Mouse (Mus musculus): ENCODE results near the gene Lsm7. TPM values are rescaled to one million over a fixed set of nuclear protein-coding genes. Genes with fewer than 3 reads are reported as not detected.

The Lsm7 gene
- polyA plus RNA-seq, 1 experiment from 2014 or later = 325 TPM

DNA sequence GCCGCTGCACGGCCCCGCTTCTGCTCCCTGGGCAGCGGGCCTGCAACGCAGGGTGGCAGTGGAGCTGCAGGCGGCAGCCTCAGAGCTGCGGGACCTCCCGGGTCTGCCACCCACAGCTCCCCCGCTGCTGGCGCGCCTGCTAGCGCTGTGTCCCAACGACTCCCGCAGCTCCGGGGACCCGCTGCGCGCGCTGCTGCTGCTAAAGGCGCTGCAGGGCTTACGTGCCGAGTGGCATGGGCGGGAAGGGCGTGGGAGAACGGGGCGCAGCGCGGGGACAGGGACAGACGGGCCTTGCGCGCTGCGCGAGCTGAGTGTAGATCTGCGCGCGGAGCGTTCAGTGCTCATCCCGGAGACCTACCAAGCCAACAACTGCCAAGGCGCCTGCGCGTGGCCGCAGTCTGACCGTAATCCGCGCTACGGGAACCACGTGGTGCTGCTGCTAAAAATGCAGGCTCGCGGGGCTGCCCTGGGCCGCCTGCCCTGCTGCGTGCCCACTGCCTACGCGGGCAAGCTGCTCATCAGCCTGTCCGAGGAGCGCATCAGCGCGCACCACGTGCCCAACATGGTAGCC lies 47.9 kb downstream of the Lsm7 start:
- Histone ChIP-seq H3K4me1 (peaks cover 34% of the 10 kb centered on the region), H3K4me3 (peak overlapping the region; percentile 44), H3K27ac (peak overlapping the region; percentile 71), H3K9ac (peak overlapping the region; percentile 75), H3K36me3 (ENCODE audit: poor library complexity, severe bottlenecking) (peaks cover 34% of the 10 kb centered on the region), H3K27me3 (peaks cover 59% of the 10 kb centered on the region), H3K9me3 (replicated peaks) (no peaks in the 10 kb centered on the region), H3K4me2 (peak overlapping the region; percentile 80)
- under 1% methylated on average over 58 of the region's 58 CpGs for WGBS
- ATAC-seq = peak; percentile 84

DNA sequence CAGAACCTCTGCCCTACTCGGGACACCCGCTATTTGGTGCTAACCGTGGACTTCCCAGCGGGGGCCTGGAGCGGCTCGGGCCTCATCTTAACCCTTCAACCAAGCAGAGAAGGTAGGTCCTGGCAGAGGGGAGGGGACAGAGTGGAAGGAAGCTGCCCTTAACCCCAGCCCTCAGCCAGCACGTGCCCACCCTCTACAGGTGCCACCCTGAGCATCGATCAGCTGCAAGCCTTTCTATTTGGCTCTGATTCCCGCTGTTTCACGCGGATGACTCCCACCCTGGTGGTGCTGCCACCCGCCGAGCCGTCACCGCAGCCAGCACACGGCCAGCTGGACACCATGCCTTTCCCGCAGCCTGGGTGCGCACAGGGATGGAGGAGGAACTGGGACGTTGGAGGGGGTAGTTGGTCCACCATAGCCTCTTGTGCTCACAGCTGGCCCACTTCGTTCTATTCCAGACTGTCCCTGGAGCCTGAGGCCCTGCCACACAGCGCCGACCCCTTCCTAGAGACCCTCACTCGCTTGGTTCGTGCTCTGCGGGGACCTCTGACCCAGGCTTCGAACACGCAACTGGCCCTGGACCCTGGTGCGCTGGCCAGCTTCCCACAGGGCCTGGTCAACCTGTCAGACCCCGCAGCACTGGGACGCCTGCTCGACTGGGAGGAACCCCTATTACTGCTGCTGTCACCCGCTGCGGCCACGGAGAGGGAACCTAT lies 48.5 kb downstream of the Lsm7 start:
- H3K4me1 ChIP-seq = peaks cover 34% of the 10 kb centered on the region
- H3K4me2 ChIP-seq = peak overlapping the region; percentile 80
- WGBS = 42% methylated on average over 34 of the region's 34 CpGs
- H3K27me3 ChIP-seq = peaks cover 54% of the 10 kb centered on the region
- ATAC-seq = 0 out of 2 replicates have a peak, but pooled peaks have one; percentile 0
- H3K9me3 ChIP-seq (replicated peaks) = no peaks in the 10 kb centered on the region
- peak overlapping the region; percentile 75 for H3K9ac ChIP-seq
- H3K27ac ChIP-seq = peak overlapping the region; percentile 71
- peak overlapping the region; percentile 44 for H3K4me3 ChIP-seq
- H3K36me3 ChIP-seq (ENCODE audit: poor library complexity, severe bottlenecking) = peaks cover 40% of the 10 kb centered on the region

DNA sequence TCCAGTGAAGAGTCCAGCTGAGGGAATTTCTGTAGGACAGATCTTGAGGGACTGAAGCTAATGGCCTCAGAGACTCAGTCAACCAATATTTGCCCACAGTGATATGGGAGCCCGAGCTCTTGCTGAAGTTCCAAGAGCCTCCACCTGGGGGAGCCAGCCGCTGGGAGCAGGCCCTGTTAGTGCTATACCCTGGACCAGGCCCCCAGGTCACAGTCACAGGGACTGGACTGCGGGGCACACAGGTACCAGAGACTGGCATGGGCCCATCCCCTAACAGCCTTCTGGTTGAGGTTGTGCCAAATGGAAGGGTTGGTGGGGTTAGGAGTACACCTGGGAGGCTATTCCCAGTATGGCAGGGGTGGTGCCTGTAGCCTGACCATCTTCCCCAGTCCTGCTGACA lies 49.1 kb downstream of the Lsm7 start:
- no peaks in the 10 kb centered on the region for H3K9me3 ChIP-seq (replicated peaks)
- H3K9ac ChIP-seq = no peak overlapping the region
- WGBS = 16% methylated on average over 3 of the region's 3 CpGs

DNA sequence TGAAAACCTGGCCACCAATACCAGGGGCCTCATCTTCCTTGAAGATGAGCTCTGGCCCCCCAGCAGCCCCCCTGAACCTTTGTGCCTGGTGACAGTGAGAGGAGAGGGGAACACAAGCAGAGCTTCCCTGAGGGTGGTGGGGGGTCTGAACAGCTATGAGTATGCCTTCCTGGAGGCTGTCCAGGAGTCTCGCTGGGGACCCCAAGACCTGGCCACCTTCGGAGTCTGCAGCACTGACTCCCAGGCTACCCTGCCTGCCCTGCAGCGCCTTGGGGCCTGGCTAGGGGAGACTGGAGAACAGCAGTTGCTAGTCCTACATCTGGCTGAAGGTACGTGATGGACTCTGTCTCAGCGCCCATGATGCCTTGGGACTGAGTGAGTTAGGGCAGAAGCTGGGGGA lies 49.7 kb downstream of the Lsm7 start:
- H3K36me3 ChIP-seq (ENCODE audit: poor library complexity, severe bottlenecking) = peaks cover 49% of the 10 kb centered on the region
- peaks cover 39% of the 10 kb centered on the region for H3K4me1 ChIP-seq
- H3K27me3 ChIP-seq = peaks cover 43% of the 10 kb centered on the region
- H3K4me3 ChIP-seq = no peak overlapping the region
- H3K4me2 ChIP-seq = no peak overlapping the region
- H3K9me3 ChIP-seq (replicated peaks) = no peaks in the 10 kb centered on the region
- H3K27ac ChIP-seq = no peak overlapping the region
- WGBS = 77% methylated on average over 5 of the region's 5 CpGs
- 0 out of 2 replicates have a peak overlapping the region, but pooled peaks have one; percentile 1 for H3K9ac ChIP-seq
- no peak for ATAC-seq

More for the DNA sequence above, 49.1 kb downstream of the Lsm7 start:
- H3K4me2 ChIP-seq = 0 out of 2 replicates have a peak overlapping the region, but pooled peaks have one; percentile 80
- H3K36me3 ChIP-seq (ENCODE audit: poor library complexity, severe bottlenecking) = peaks cover 46% of the 10 kb centered on the region
- peak; percentile 42; the same call in 1 of the 2 replicates for ATAC-seq
- H3K4me1 ChIP-seq = peaks cover 34% of the 10 kb centered on the region
- peaks cover 49% of the 10 kb centered on the region for H3K27me3 ChIP-seq
- no peak overlapping the region for H3K27ac ChIP-seq
- H3K4me3 ChIP-seq = peak overlapping the region; percentile 44; the same call in 1 of the 2 replicates

DNA sequence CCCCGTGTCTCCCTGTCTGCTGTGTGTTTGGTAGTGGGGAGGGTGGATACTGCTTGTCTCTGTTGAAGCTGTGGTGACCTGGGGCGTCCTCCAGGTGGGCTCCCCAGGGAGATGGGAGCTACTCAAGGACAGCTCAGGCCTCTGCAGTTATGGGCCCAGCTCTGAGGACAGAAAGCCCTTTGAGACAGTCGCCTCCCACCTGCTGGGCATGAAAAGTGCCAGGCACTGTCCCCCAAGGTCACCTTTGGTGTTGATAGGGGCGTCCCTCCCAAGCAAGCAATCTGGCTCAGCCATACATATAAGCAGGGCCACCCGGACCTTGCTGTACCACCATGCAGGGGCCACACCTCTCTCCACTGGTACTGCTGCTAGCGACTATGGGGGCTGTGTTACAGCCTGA lies 50.1 kb downstream of the Lsm7 start, which contains the start of gene Amh:
Gene Amh, plus strand, starts transcription at position 328 of the 400 bp plus-strand sequence.
- Histone ChIP-seq H3K27me3 (peaks cover 39% of the 10 kb centered on the region), H3K9ac (0 out of 2 replicates have a peak within 1 kb of the TSS, but pooled peaks have one; percentile 1), H3K4me3 (no peak within 1 kb of the TSS), H3K9me3 (replicated peaks) (no peaks in the 10 kb centered on the region), H3K27ac (no peak within 1 kb of the TSS), H3K4me1 (peaks cover 42% of the 10 kb centered on the region), H3K36me3 (ENCODE audit: poor library complexity, severe bottlenecking) (peaks cover 49% of the 10 kb centered on the region), H3K4me2 (0 out of 2 replicates have a peak within 1 kb of the TSS, but pooled peaks have one; percentile 80)
- no peak for ATAC-seq
- WGBS = 66% methylated on average over 6 of the region's 6 CpGs

DNA sequence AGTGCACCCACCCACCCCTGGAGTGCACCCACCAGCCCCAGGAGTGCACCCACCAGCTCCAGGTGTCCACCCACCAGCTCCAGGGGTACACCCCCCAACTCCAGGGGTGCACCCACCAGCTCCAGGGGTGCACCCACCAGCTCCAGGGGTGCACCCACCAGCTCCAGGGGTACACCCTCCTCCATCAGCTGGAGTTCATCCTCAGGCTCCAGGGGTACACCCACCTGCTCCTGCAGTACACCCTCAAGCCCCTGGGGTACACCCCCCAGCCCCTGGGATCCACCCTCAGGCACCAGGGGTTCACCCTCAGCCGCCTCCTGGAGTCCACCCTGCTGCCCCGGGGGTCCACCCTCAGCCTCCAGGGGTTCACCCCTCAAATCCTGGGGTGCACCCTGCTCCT lies 50.7 kb downstream of the Lsm7 start:
- no peak overlapping the region for H3K9ac ChIP-seq
- H3K27ac ChIP-seq = no peak overlapping the region
- H3K4me3 ChIP-seq = no peak overlapping the region
- H3K36me3 ChIP-seq (ENCODE audit: poor library complexity, severe bottlenecking) = peaks cover 49% of the 10 kb centered on the region
- ATAC-seq = no peak
- H3K27me3 ChIP-seq = peaks cover 35% of the 10 kb centered on the region
- H3K4me2 ChIP-seq = no peak overlapping the region
- H3K4me1 ChIP-seq = peaks cover 48% of the 10 kb centered on the region
- 94% methylated on average over 2 of the region's 2 CpGs for WGBS
- no peaks in the 10 kb centered on the region for H3K9me3 ChIP-seq (replicated peaks)

DNA sequence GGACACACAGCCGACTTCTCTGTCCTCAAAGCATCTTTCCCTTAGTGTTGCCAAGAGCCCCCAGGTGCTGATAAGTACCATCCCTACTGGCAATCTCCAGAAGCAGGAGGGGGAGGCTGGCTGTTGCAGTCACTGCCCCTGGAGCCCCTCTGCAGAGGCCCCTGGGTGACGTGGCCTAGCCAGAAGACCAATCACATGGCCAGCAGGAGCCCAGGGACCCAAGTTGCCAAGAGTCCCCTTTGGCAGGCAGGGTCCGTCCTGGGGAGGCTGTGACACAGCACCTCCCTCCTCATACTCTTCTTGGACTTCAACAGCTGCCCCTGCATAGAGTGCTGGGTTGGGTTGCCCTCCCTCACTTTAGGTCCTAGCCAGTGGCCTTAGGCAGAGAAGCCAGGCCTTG lies 52.0 kb downstream of the Lsm7 start:
- Histone ChIP-seq H3K4me3 (no peak overlapping the region), H3K36me3 (ENCODE audit: poor library complexity, severe bottlenecking) (peaks cover 49% of the 10 kb centered on the region), H3K9ac (no peak overlapping the region), H3K4me1 (peaks cover 38% of the 10 kb centered on the region), H3K27me3 (peaks cover 21% of the 10 kb centered on the region), H3K9me3 (replicated peaks) (no peaks in the 10 kb centered on the region), H3K4me2 (no peak overlapping the region), H3K27ac (no peak overlapping the region)
- 98% methylated on average over 3 of the region's 3 CpGs for WGBS
- ATAC-seq = no peak

MicroRNAs within 50 kb of the gene (microRNA counts, 519-probe panel; counts per million panel counts)
- 177 counts per million, percentile 53 among the panel's probes with 10 or more counts for microRNA mmu-miR-1982

Small RNAs within 50 kb of the gene (microRNA-seq; reads per million reads assigned to microRNA genes)
- 3.0 reads per million, percentile 4 among the genes with 10 or more reads in this experiment for gene Mir1982

Other genes starting within 250 kb of the Lsm7 start
- 4.0 and 4.4 TPM in 2 replicates for gene Gm49322, start 249.2 kb downstream of the Lsm7 start, polyA plus RNA-seq (2015; fragmentation: Nextera tagmentation; extraction: Ambion mirVana)
- 55.0 and 73.2 TPM in 2 replicates for gene Csnk1g2, start 232.4 kb downstream of the Lsm7 start, polyA plus RNA-seq (2015; fragmentation: Nextera tagmentation; extraction: Ambion mirVana)
- gene Btbd2, start 198.1 kb downstream of the Lsm7 start, polyA plus RNA-seq (2015; fragmentation: Nextera tagmentation; extraction: Ambion mirVana) = 59.2 and 61.2 TPM in 2 replicates
- 52.3 and 55.1 TPM in 2 replicates for gene Mknk2, start 177.1 kb downstream of the Lsm7 start, polyA plus RNA-seq (2015; fragmentation: Nextera tagmentation; extraction: Ambion mirVana)
- 47.9 and 51.6 TPM in 2 replicates for gene Mob3a, start 153.2 kb downstream of the Lsm7 start, polyA plus RNA-seq (2015; fragmentation: Nextera tagmentation; extraction: Ambion mirVana)
- 24.5 and 26.3 TPM in 2 replicates for gene Izumo4, start 153.0 kb downstream of the Lsm7 start, polyA plus RNA-seq (2015; fragmentation: Nextera tagmentation; extraction: Ambion mirVana)
- gene Ap3d1, start 112.9 kb downstream of the Lsm7 start, polyA plus RNA-seq (2015; fragmentation: Nextera tagmentation; extraction: Ambion mirVana) = 80.2 and 82.9 TPM in 2 replicates
- 19.9 and 21.1 TPM in 2 replicates for gene Dot1l, start 100.0 kb downstream of the Lsm7 start, polyA plus RNA-seq (2015; fragmentation: Nextera tagmentation; extraction: Ambion mirVana)
- gene Sf3a2, start 57.0 kb downstream of the Lsm7 start, polyA plus RNA-seq (2015; fragmentation: Nextera tagmentation; extraction: Ambion mirVana) = 63.5 and 67.3 TPM in 2 replicates
- 141 and 151 TPM in 2 replicates for gene Plekhj1, start 56.6 kb downstream of the Lsm7 start, polyA plus RNA-seq (2015; fragmentation: Nextera tagmentation; extraction: Ambion mirVana)
- 0.13 TPM in 1 of 2 replicates, not detected in the other for gene Amh, start 50.0 kb downstream of the Lsm7 start, polyA plus RNA-seq (2015; fragmentation: Nextera tagmentation; extraction: Ambion mirVana)
- 0.26 TPM in 1 of 2 replicates, not detected in the other for gene Jsrp1, start 41.7 kb downstream of the Lsm7 start, polyA plus RNA-seq (2015; fragmentation: Nextera tagmentation; extraction: Ambion mirVana)
- gene Oaz1, start 28.6 kb downstream of the Lsm7 start, polyA plus RNA-seq (2015; fragmentation: Nextera tagmentation; extraction: Ambion mirVana) = 1,581 and 1,699 TPM in 2 replicates
- 1.7 and 2.0 TPM in 2 replicates for gene Lingo3, start 11.2 kb downstream of the Lsm7 start, polyA plus RNA-seq (2015; fragmentation: Nextera tagmentation; extraction: Ambion mirVana)
- gene Sppl2b, start 66 bp upstream of the Lsm7 start, polyA plus RNA-seq (2015; fragmentation: Nextera tagmentation; extraction: Ambion mirVana) = 40.1 and 45.3 TPM in 2 replicates
- gene Tmprss9, start 16.6 kb upstream of the Lsm7 start, polyA plus RNA-seq (2015; fragmentation: Nextera tagmentation; extraction: Ambion mirVana) = 0.13 and 0.14 TPM in 2 replicates
- gene Timm13, start 45.8 kb upstream of the Lsm7 start, polyA plus RNA-seq (2015; fragmentation: Nextera tagmentation; extraction: Ambion mirVana) = 356 and 364 TPM in 2 replicates
- gene Lmnb2, start 63.0 kb upstream of the Lsm7 start, polyA plus RNA-seq (2015; fragmentation: Nextera tagmentation; extraction: Ambion mirVana) = 54.0 and 54.9 TPM in 2 replicates
- gene Gadd45b, start 74.9 kb upstream of the Lsm7 start, polyA plus RNA-seq (2015; fragmentation: Nextera tagmentation; extraction: Ambion mirVana) = 4.9 and 5.1 TPM in 2 replicates
- gene Gng7, start 159.7 kb upstream of the Lsm7 start, polyA plus RNA-seq (2015; fragmentation: Nextera tagmentation; extraction: Ambion mirVana) = 14.8 and 17.6 TPM in 2 replicates
- 13.4 and 15.0 TPM in 2 replicates for gene Diras1, start 170.5 kb upstream of the Lsm7 start, polyA plus RNA-seq (2015; fragmentation: Nextera tagmentation; extraction: Ambion mirVana)
- 33.4 and 37.8 TPM in 2 replicates for gene Slc39a3, start 182.2 kb upstream of the Lsm7 start, polyA plus RNA-seq (2015; fragmentation: Nextera tagmentation; extraction: Ambion mirVana)
- 273 and 305 TPM in 2 replicates for gene Sgta, start 205.0 kb upstream of the Lsm7 start, polyA plus RNA-seq (2015; fragmentation: Nextera tagmentation; extraction: Ambion mirVana)
- gene Thop1, start 214.8 kb upstream of the Lsm7 start, polyA plus RNA-seq (2015; fragmentation: Nextera tagmentation; extraction: Ambion mirVana) = 55.8 and 60.5 TPM in 2 replicates
- gene Creb3l3, start 243.7 kb upstream of the Lsm7 start, polyA plus RNA-seq (2015; fragmentation: Nextera tagmentation; extraction: Ambion mirVana) = 0.30 and 0.42 TPM in 2 replicates

Data from forebrain, embryonic 13.5 days (tissue).